Mouse (Mus musculus) midbrain, embryonic 13.5 days (tissue): ENCODE results near the gene Zfp775. TPM values are rescaled to one million over a fixed set of nuclear protein-coding genes. Genes with fewer than 3 reads are reported as not detected.

Experiments
- ATAC-seq: fragments of 200-750 bp; cut with Nextera tagmentation; 2 replicates; pipeline ENCODE4 v1.8.0; 2017; ENCODE audit warnings: mild to moderate bottlenecking, moderate TSS enrichment, moderate library complexity
- H3K27ac ChIP-seq: fragments of 300-500 bp; sonication (generic); 2 replicates; pipeline ENCODE4 v1.5.1; 2015; ENCODE audit warnings: inconsistent platforms, mild to moderate bottlenecking, moderate library complexity
- H3K27me3 ChIP-seq: fragments of 300-500 bp; sonication (generic); 2 replicates; pipeline ENCODE4 v1.6.1; 2015; ENCODE audit warnings: mild to moderate bottlenecking, inconsistent platforms
- H3K36me3 ChIP-seq: fragments of 300-500 bp; sonication (generic); 2 replicates; pipeline ENCODE4 v1.6.1; 2015; ENCODE audit warnings: mild to moderate bottlenecking, inconsistent platforms
- H3K4me1 ChIP-seq: fragments of 300-500 bp; sonication (generic); replicated peaks from 2 replicates; pipeline ENCODE4 v1.6.1; 2015; ENCODE audit warnings: inconsistent platforms
- H3K4me2 ChIP-seq: fragments of 300-500 bp; sonication (generic); replicated peaks from 2 replicates; pipeline ENCODE4 v1.6.1; 2015; ENCODE audit warnings: moderate library complexity, mild to moderate bottlenecking, inconsistent platforms
- H3K4me3 ChIP-seq: fragments of 300-500 bp; sonication (generic); replicated peaks from 2 replicates; pipeline ENCODE4 v1.5.1; 2015; ENCODE audit warnings: mild to moderate bottlenecking, inconsistent platforms
- H3K9ac ChIP-seq: fragments of 300-500 bp; sonication (generic); replicated peaks from 2 replicates; pipeline ENCODE4 v1.6.1; 2015; ENCODE audit warnings: mild to moderate bottlenecking, inconsistent platforms
- H3K9me3 ChIP-seq: fragments of 300-500 bp; sonication (generic); 2 replicates; pipeline ENCODE4 v1.6.1; 2016; ENCODE audit warnings: mild to moderate bottlenecking, inconsistent platforms
- WGBS: fragments of 180-500 bp; shearing (Covaris S2); methylation state at CpG from one replicate; pipeline ENCODE4 v1.1.7; 2015; 5-methylcytosine and 5-hydroxymethylcytosine counted together
- polyA plus RNA-seq: library from polyadenylated mRNA; unstranded; fragments of >200 nt; fragmentation: Nextera tagmentation; extraction: Ambion mirVana; gene quantifications from 2 replicates; pipeline ENCODE4 v1.2.1, GENCODE M21; 2015

The Zfp775 gene
- polyA plus RNA-seq, 1 experiment from 2014 or later = 14.6 TPM

DNA sequence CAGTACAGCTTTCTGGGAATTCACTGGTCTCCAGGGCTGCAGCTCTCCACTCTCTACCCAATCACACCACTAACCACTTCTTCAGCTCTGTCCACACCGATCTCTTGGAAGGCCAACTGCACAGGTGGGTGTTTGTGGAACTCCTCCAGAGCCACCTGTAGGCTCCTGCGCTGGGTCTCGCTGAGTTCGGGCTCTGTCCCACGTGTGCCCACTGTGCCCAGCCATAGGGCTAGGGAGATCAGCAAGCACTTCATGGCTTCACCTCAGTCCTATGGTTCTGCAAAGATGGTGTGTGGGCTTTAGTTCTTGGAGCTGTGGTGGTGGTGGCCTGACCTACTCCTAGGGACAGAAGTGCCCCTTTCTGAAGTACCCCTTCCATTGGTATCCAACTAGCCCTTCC is 29.8 kb upstream of the Zfp775 start:
- Histone ChIP-seq H3K4me3 (no peak overlapping the region), H3K27me3 (no peaks in the 10 kb centered on the region), H3K27ac (no peak overlapping the region), H3K36me3 (peaks cover 26% of the 10 kb centered on the region), H3K4me1 (no peaks in the 10 kb centered on the region), H3K9ac (no peak overlapping the region), H3K9me3 (no peaks in the 10 kb centered on the region), H3K4me2 (no peak overlapping the region)
- WGBS = 96% methylated on average over 5 of the region's 5 CpGs
- ATAC-seq = no peak

DNA sequence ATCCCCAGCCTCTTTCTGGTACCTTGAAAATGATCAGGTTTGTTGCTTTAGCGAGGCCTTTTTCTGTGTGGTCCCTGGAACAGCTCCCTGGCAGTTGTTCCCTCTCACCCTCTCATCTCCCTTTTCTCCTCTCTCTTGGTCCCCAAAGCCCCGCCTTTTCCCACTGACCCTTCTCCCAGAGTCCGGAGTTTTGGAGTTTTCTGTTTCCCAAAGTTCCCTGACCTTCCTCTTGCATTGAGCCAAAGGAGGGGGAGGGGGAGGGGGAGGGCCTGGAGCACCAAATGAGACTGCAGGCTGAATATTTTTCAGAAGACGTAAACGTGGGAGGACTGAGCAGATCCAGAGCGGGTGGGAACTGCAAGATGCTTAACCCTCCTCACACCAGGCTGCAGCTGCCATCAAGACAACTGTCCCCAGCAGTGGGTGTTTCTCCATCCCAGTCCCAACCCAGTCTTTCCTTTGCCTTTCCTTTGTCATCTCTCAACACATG is 29.2 kb upstream of the Zfp775 start, which contains the start of gene Rarres2:
Rarres2 (minus strand) TSS at position 218 of the 490 bp plus-strand sequence.
- 42% methylated on average over 6 of the region's 6 CpGs for WGBS
- no peak for ATAC-seq
- no peak within 1 kb of the TSS for H3K9ac ChIP-seq

DNA sequence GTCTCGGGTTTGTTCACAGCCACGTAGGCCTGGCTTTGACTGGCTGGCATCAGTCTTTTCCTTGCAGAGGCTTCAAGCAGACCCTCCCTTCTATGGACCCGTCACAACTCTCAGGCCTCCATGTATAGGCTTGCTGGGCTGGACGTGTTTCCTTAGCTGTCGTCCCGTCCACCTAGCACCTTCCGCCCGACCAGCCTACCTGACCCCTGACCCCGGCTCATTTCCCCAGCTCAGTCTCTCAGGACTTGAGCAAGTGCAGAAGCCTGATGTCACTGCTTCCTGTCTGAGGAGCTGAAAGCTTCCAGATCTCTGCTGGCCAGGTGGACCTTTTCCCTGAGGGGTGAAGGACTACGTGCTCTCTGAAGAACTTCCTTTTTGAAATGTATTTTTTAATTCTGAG is 28.6 kb upstream of the Zfp775 start:
- Histone ChIP-seq H3K27me3 (no peaks in the 10 kb centered on the region), H3K27ac (no peak overlapping the region), H3K4me2 (no peak overlapping the region), H3K9me3 (no peaks in the 10 kb centered on the region), H3K4me3 (no peak overlapping the region), H3K4me1 (no peaks in the 10 kb centered on the region), H3K36me3 (peaks cover 21% of the 10 kb centered on the region), H3K9ac (no peak overlapping the region)
- WGBS = 80% methylated on average over 10 of the region's 10 CpGs
- no peak for ATAC-seq

More for the DNA sequence above, 29.2 kb upstream of the Zfp775 start, which contains the start of gene Rarres2:
- no peak within 1 kb of the TSS for H3K4me3 ChIP-seq
- no peaks in the 10 kb centered on the region for H3K4me1 ChIP-seq
- H3K4me2 ChIP-seq = no peak within 1 kb of the TSS
- H3K9me3 ChIP-seq = no peaks in the 10 kb centered on the region
- H3K27ac ChIP-seq = no peak within 1 kb of the TSS
- H3K27me3 ChIP-seq = no peaks in the 10 kb centered on the region
- peaks cover 26% of the 10 kb centered on the region for H3K36me3 ChIP-seq

DNA sequence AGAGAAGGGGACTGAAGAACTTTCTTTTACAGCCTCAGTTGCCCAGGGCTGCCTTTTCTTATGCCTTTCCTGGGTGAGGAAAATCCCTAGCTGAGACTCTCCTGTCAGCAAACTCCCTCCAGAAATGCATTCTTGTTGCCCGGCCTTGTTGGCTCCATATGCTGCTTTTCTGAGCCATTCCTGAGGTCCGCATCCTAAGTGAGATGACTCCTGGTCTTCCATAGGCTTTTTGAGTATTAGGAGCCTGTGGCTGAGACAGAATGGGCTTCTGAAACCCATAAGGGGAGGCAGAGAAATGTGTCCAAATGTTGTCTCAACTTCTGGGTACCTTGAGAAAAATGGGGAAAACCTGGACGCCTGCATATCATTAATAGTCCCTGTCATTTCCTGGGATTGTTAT is 27.9 kb upstream of the Zfp775 start:
- Histone ChIP-seq H3K4me2 (no peak overlapping the region), H3K27ac (no peak overlapping the region), H3K9ac (no peak overlapping the region), H3K36me3 (peaks cover 15% of the 10 kb centered on the region), H3K9me3 (no peaks in the 10 kb centered on the region), H3K4me3 (no peak overlapping the region), H3K4me1 (no peaks in the 10 kb centered on the region), H3K27me3 (no peaks in the 10 kb centered on the region)
- WGBS = 80% methylated on average over 3 of the region's 3 CpGs
- no peak for ATAC-seq

DNA sequence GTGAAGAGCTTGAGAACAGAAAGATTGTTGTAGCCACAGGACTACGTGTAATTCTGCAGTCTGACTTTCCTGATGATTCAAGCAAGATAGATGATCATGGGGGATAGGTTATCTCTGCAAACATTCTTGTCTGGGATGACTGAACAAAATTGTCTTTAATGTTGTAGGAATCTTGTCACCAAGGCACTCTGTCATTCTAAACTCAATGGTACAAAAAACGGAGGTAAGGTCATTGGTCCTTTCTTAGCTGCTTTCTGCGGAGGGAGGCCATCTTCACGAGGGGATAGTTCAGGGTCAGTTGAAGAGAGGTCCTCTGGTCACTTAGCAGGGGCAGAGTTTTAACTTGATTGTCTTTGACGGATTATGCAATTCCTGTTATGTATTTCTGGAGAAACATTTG is 23.1 kb upstream of the Zfp775 start:
- H3K27me3 ChIP-seq = no peaks in the 10 kb centered on the region
- no peak overlapping the region for H3K4me3 ChIP-seq
- H3K4me2 ChIP-seq = no peak overlapping the region
- H3K4me1 ChIP-seq = no peaks in the 10 kb centered on the region
- H3K36me3 ChIP-seq = no peaks in the 10 kb centered on the region
- ATAC-seq = no peak
- 75% methylated on average over 5 of the region's 5 CpGs for WGBS
- H3K27ac ChIP-seq = no peak overlapping the region
- H3K9me3 ChIP-seq = no peaks in the 10 kb centered on the region
- H3K9ac ChIP-seq = no peak overlapping the region

DNA sequence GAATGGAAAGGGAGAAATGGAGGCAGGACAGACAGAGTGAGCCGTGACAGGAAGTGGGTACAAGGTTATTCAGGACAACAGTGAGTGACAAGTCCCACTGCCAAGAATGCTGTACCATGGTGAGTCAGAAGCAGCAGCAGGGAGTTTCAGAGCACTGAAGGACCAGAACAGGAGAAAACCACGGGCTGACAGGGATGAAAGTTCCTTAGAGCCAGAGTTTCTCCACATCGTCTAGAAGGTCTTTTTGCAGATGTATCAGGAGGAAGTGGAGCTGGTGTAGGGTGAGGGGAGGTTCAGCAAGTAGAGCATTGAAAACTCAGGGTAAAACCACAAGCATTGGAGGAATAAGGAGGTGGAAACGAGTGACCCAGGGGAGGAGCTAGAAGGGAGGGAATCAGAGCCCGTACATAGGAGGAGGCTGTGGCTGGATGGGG is 22.6 kb upstream of the Zfp775 start:
- Histone ChIP-seq H3K9ac (no peak overlapping the region; the same call in 1 of the 2 replicates), H3K27ac (no peak overlapping the region), H3K4me1 (no peaks in the 10 kb centered on the region), H3K4me2 (no peak overlapping the region), H3K9me3 (no peaks in the 10 kb centered on the region), H3K27me3 (no peaks in the 10 kb centered on the region), H3K36me3 (no peaks in the 10 kb centered on the region), H3K4me3 (no peak overlapping the region)
- ATAC-seq = no peak
- WGBS = 48% methylated on average over 5 of the region's 5 CpGs

DNA sequence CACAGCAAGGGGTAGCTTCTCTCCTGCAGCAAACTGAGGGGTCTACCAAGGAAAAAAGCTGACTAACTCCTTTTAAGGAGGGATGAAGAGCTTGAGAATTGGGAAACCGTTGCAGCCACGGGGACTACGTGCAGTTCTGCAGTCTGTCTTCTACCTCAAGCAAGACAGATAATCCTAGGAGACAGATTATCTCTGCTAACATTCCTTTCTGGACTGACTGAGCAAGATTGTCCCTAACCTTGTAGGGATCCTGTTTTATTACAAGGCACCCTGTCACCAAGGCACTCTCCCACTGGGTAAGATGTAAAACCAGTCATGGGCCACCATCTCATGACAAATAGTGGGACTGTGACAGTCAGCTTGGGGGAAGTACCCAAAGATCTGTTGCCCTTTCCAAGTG is 20.6 kb upstream of the Zfp775 start:
- Histone ChIP-seq H3K4me2 (no peak overlapping the region), H3K9me3 (no peaks in the 10 kb centered on the region), H3K4me3 (no peak overlapping the region), H3K9ac (no peak overlapping the region), H3K36me3 (no peaks in the 10 kb centered on the region), H3K27ac (no peak overlapping the region), H3K4me1 (no peaks in the 10 kb centered on the region), H3K27me3 (no peaks in the 10 kb centered on the region)
- no peak for ATAC-seq
- 13% methylated on average over 3 of the region's 3 CpGs for WGBS

DNA sequence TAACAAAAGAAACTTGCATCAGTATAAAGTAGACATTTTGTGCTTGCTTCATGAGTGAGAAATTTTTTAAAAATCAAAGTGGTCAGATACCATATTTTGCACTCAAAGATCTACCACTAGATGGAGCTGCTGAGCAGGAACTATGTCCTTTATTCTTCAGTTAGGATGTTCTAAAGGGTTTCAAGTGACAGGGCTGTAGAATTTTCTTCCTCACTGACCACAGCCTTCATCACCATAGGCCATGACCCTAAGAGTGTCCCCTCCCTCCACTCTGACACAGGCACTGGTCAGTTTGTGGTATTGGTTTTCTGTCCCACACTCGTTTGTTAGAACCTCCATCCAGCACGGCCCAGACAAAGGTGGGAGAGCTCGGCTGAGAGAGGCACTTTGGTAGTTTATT is 19.8 kb upstream of the Zfp775 start:
- Histone ChIP-seq H3K4me1 (no peaks in the 10 kb centered on the region), H3K27me3 (no peaks in the 10 kb centered on the region), H3K4me3 (no peak overlapping the region), H3K9me3 (no peaks in the 10 kb centered on the region), H3K27ac (no peak overlapping the region), H3K9ac (no peak overlapping the region), H3K36me3 (no peaks in the 10 kb centered on the region), H3K4me2 (no peak overlapping the region)
- ATAC-seq = peak; percentile 40; the same call in 1 of the 2 replicates
- 72% methylated on average over 3 of the region's 3 CpGs for WGBS

DNA sequence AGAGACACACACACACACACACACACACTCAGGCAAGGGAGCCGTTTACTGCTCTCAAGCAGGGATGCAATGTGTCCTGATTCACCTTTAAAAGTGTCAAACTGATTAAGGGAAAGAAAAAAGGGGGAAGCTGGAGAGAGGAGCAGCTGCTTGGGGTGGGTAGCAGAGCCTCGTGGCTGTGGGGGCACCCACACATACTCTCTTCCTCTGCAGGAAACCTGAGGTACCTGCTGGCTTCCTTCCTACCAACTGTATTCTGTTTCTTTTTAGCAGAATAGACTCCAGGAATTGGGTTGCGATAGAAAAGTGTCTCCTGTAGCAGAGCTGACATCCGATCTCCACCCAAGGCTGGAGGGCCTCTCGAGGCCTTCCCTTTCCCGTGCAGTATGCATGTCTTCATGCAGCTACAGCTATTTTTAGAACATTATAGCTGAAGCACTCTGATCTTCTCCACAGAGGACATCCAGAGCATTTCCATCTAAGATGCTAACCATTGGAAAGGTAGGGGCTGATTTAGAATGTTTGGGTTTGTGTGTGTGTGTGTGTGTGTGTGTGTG is 12.6 kb upstream of the Zfp775 start, which contains the start of gene Gm45021:
Gm45021 (plus strand) TSS at position 417 of the 557 bp plus-strand sequence.
- 75% methylated on average over 6 of the region's 6 CpGs for WGBS
- Histone ChIP-seq H3K27ac (no peak within 1 kb of the TSS), H3K36me3 (no peaks in the 10 kb centered on the region), H3K9ac (0 out of 2 replicates have a peak within 1 kb of the TSS, but pooled peaks have one; percentile 23), H3K9me3 (no peaks in the 10 kb centered on the region), H3K27me3 (no peaks in the 10 kb centered on the region), H3K4me2 (no peak within 1 kb of the TSS), H3K4me1 (peaks cover 7% of the 10 kb centered on the region), H3K4me3 (no peak within 1 kb of the TSS)
- no peak for ATAC-seq

DNA sequence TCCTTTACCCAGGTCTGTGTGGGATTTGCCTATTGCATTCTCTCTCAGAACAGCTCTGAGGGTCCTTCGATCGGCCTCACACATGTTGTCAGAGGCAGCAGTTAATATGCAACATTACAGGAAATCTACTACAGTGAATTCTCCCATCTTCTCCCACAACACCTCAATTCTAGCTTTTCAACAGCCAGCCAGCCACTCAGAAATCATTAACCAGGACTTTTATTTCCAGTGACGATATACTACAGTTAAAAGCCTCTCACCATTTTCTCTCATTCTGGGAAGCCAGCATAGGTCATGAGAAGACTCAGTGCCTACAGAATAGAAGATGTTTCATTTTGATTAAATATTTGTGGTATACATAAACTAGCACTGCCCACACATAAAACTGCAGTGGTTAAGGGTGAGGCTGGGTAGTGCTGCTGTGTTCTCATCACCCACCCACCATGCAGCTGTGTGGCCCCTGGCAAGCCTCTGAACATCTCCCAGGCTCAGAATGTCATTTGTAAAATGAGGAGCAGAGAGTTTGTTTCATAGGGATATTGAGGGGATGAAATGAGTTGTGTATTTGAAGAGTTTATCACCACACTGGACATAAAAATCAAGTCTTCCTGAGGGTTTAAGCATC is 10.5 kb upstream of the Zfp775 start:
- peaks cover 19% of the 10 kb centered on the region for H3K4me1 ChIP-seq
- ATAC-seq = no peak
- 95% methylated on average over 3 of the region's 3 CpGs for WGBS

DNA sequence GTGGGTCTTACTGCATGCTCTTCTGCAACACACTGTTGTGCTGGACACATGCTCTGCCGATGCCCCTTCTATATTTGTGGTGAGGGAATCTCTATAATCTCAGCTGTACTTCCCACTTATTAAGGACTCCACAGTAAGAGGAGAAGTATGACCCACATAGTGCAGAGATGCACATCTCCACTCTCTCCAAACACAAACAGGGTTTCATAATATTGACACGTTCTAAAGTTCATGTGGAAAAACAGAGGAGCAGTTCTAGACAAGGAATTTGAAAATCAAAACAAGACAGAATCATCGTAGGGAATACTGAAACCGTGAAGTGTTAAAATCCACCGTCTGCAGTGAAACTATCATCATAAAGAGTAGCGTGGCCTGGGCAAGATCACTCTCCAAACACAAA is 10.0 kb upstream of the Zfp775 start:
- Histone ChIP-seq H3K4me2 (no peak overlapping the region), H3K4me3 (no peak overlapping the region), H3K27ac (no peak overlapping the region), H3K9me3 (peaks cover 9% of the 10 kb centered on the region), H3K9ac (no peak overlapping the region), H3K36me3 (peaks cover 14% of the 10 kb centered on the region), H3K4me1 (peaks cover 19% of the 10 kb centered on the region), H3K27me3 (no peaks in the 10 kb centered on the region)
- 92% methylated on average over 6 of the region's 6 CpGs for WGBS
- ATAC-seq = no peak

More for the DNA sequence above, 10.5 kb upstream of the Zfp775 start:
- Histone ChIP-seq H3K27me3 (no peaks in the 10 kb centered on the region), H3K27ac (no peak overlapping the region), H3K4me2 (no peak overlapping the region), H3K4me3 (no peak overlapping the region), H3K36me3 (peaks cover 9% of the 10 kb centered on the region), H3K9ac (no peak overlapping the region), H3K9me3 (peaks cover 4% of the 10 kb centered on the region)

DNA sequence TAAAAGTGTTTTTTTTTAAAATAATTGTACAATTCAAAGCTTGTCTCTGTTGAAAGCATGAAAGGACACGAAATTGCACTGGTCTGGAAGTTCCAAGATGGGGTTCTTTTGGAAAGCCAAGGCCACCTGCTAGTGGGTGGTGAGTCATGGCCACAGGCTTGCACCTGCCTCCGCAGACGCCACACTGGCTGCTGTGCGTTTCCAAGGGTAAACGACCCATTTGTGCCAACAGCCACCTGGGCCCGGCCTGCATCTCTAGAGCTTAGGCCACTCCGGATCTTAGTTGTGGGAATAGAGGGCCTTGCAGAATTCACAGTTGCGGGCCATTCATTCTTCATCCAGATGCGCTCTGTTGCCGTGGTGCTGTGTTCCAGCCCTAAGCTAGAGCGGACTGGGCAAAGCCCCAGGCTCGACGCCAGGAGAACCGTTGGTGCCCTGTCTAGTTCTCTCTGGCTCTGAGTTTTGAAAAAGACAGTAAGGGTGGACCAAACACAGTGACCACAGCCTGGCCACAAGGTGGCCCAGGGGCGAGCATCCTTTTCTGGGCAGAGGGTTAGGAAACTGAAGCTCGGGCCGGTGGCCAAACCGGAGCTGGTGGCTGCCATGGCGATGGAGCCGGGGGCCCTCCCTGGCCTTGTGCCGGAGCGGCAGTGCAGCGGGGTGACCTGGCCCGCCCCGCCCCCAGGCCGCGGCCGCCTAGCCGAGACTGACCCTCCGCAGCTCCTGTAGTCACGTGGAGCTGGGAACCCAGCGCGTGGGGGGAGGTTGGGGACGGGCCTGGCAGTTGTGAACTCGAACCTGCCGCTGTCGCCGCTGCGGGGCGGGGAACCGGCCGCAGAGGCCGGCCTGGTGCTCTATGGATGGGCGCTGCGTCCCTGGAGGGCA is 8.5 kb upstream of the Zfp775 start, which contains the start of the genes Repin1 and Gm44965:
Repin1 (plus strand) TSS at position 726 of the 885 bp plus-strand sequence.
Gm44965 (plus strand) TSS at position 784 of the 885 bp plus-strand sequence.
- peak within 1 kb of the TSS; percentile 92 for H3K27ac ChIP-seq
- H3K4me3 ChIP-seq = peak within 1 kb of the TSS; percentile 82
- WGBS = 4% methylated on average over 45 of the region's 45 CpGs
- peaks cover 29% of the 10 kb centered on the region for H3K36me3 ChIP-seq
- H3K27me3 ChIP-seq = no peaks in the 10 kb centered on the region
- H3K4me1 ChIP-seq = peaks cover 19% of the 10 kb centered on the region
- H3K4me2 ChIP-seq = peak within 1 kb of the TSS; percentile 81
- H3K9ac ChIP-seq = peak within 1 kb of the TSS; percentile 92
- ATAC-seq = peak; percentile 92
- H3K9me3 ChIP-seq = peaks cover 19% of the 10 kb centered on the region
